Mouse (Mus musculus) B cell, adult 62 days (primary cell): Measurements from ENCODE around the gene Tgfbr3l. TPM values are rescaled to one million over a fixed set of nuclear protein-coding genes. Genes with fewer than 3 reads are reported as not detected.

Experiments
- total RNA-seq: library from RNA; stranded (reverse); gene quantifications from 4 replicates; pipeline ENCODE4 v1.2.4, GENCODE M21; 2023

Tgfbr3l gene
- total RNA-seq, result 14.9 to 23.4 TPM (median 21.3 TPM) in 4 replicates

GRCm38 (mm10) chr8:4247951-4248540 lies at the start of gene Tgfbr3l:
Gene Tgfbr3l (plus strand): TSS chr8:4248214.

DNA sequence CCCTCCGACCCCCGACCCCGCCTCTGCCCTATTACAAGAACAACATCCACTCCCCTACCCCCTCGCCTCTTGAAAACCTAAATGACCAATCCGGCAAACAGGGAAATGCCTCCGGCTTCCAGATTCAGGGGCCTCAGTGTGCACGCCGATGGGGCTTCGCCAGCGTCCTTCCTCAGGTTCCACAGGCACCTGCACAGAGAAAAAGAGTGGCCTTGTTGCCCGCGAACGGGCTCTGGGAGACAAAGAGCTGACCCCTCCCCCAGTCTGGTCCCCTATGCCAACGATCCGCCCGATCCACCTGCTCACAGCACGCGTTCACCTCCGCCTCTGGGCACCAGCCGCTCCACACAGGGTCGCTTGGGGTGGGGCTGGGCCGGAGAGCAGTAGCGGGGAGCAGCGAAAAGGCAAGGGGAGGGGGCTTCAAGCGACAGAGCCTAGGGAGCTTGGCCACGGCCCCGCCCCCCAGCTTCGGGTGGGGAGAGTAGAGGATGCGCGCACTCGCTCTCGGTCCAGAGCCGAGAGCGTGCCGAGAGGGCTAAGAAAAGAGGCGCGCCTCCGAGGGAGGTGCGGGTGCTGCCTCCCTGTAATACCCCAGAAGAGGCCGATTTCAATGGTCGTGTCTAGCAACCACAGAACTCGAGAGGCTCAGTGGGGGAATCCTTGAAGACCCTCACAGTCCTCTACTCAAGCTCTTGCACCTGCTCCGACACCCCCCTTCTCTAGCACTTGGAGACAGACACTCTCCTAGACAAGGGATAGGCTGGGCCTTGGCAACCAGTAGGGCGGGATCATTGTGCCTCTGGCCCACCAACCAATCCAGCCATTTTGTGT lies 31.0 kb upstream of the Tgfbr3l start, which contains the start of gene Prr36:
Prr36 (minus strand) TSS at position 669 of the 831 bp plus-strand sequence.

GRCm38 (mm10) chr8:4226739-4227347 lies 21.2 kb upstream of the Tgfbr3l start, which contains the start of gene Lrrc8e:
Gene Lrrc8e (plus strand): TSS chr8:4226827.

GRCm38 (mm10) chr8:4238434-4239192 lies 9.4 kb upstream of the Tgfbr3l start, which contains the start of the genes Map2k7 and Gm49320:
Gene Map2k7 (plus strand): TSS chr8:4238740.
Gene Gm49320 (plus strand): TSS chr8:4238865.

GRCm38 (mm10) chr8:4252934-4253841 lies 5.2 kb downstream of the Tgfbr3l start, which contains the start of gene Snapc2:
Gene Snapc2 (plus strand): TSS chr8:4253080.

GRCm38 (mm10) chr8:4259125-4259804 lies 11.3 kb downstream of the Tgfbr3l start, which contains the start of gene Ctxn1:
Gene Ctxn1 (minus strand): TSS chr8:4259274.

DNA sequence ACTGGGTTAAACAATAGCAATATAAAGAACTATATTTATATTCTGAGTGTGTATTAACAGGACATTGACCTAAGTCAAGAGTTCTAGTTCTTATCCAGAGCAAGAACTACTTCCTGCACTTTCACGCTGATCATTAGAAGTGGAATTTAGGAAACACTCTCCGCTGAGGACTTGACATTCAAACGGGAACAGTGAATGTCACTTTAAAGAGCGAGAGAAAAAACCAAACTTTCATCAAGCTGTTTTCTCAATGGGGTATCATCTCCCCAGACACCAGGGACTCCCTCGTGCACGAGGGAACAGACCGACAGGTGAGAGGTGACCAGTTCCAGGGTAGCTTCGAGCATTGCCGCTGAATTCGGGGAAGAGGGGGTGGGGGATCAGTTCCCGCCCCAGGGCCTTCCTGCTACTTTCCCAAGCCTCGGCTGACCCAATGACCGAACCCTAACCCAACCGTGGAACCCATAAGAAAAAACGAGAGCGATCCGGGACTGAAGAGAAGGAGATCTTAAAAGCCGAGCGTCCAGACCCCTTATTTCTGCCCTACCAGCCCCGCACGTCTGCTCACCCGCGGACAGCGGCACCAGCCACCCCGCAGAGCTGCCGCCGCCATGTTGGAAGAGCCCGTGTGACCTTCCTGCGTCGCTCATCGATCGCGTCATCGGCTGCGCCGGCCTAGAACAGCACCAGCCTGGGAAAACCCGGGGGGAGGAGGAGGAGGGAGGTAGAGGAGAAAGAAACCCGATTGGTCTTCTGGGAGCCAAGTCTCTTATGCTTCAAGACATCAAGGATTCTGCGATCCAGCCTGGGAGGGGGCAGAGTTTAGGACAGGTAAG lies 27.5 kb downstream of the Tgfbr3l start, which contains the start of gene Timm44:
Timm44 (minus strand) TSS at position 639 of the 836 bp plus-strand sequence.

Other genes with a start within 250 kb of the Tgfbr3l start
- gene Cd209f, start 142.4 kb upstream of the Tgfbr3l start, total RNA-seq, result not detected in 4 replicates
- not detected in 4 replicates for gene Cd209g, start 114.1 kb upstream of the Tgfbr3l start, total RNA-seq
- 25.1 to 32.3 TPM (median 28.3 TPM) in 4 replicates for gene Evi5l, start 81.6 kb upstream of the Tgfbr3l start, total RNA-seq
- gene Prr36, start 30.8 kb upstream of the Tgfbr3l start, total RNA-seq, result 0.15 TPM in 1 of 4 replicates, not detected in the others
- not detected in 4 replicates for gene Lrrc8e, start 21.4 kb upstream of the Tgfbr3l start, total RNA-seq
- 107 to 134 TPM (median 112 TPM) in 4 replicates for gene Map2k7, start 9.5 kb upstream of the Tgfbr3l start, total RNA-seq
- gene Gm49320, start 9.3 kb upstream of the Tgfbr3l start, total RNA-seq, result not detected in 4 replicates
- gene Snapc2, start 4.9 kb downstream of the Tgfbr3l start, total RNA-seq, result 11.2 to 14.0 TPM (median 12.3 TPM) in 4 replicates
- gene Ctxn1, start 11.1 kb downstream of the Tgfbr3l start, total RNA-seq, result 0.83 to 0.95 TPM (median 0.94 TPM) in 3 of 4 replicates, not detected in the other
- gene Timm44, start 27.7 kb downstream of the Tgfbr3l start, total RNA-seq, result 73.9 to 80.0 TPM (median 77.2 TPM) in 4 replicates
- 11.0 to 17.8 TPM (median 14.6 TPM) in 4 replicates for gene Ccl25, start 77.0 kb downstream of the Tgfbr3l start, total RNA-seq
- 84.4 to 105 TPM (median 96.3 TPM) in 4 replicates for gene Elavl1, start 77.2 kb downstream of the Tgfbr3l start, total RNA-seq
- 35.2 to 41.4 TPM (median 38.9 TPM) in 4 replicates for gene Cers4, start 244.8 kb downstream of the Tgfbr3l start, total RNA-seq